Mouse (Mus musculus): ENCODE results near the gene Cfap54. TPM values are rescaled to one million over a fixed set of nuclear protein-coding genes. Genes with fewer than 3 reads are reported as not detected.

The Cfap54 gene
- polyA plus RNA-seq, 1 experiment: 3.8 TPM

DNA sequence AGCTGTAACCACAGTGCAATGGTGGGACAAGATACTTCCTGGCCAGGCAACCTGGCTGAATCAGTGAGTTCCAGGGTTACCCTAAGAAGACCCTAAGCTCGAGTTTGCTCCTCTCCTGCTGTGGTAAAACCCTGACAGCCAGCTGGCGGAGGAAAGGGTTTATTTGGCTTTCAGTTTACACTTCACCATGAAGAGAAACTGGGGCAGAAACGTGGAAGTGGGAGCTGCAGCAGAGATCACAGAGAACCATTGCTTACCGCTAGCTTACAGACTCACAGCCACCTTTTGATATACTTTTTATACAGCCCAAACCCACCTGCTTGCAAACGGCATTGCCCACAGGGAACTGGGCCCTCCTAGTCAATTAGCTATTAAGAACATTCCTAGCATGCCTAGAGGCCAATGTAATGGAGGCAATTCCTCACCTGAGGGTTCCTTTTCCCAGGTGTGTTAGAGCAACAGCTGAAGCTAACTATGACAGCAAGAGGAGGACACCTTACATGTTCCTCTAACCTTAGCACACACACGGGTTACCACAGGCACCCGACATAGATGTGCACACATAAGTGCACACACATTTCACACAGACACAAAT, 16.9 kb upstream of the Cfap54 start:
- no peak for DNase-seq (ENCODE audit: extremely low spot score in 1 of 2, low spot score in 1 of 2)

GRCm38 (mm10) chr10:93097439-93097838, 16.0 kb upstream of the Cfap54 start:
- no peak for DNase-seq (ENCODE audit: extremely low spot score in 1 of 2, low spot score in 1 of 2)

DNA sequence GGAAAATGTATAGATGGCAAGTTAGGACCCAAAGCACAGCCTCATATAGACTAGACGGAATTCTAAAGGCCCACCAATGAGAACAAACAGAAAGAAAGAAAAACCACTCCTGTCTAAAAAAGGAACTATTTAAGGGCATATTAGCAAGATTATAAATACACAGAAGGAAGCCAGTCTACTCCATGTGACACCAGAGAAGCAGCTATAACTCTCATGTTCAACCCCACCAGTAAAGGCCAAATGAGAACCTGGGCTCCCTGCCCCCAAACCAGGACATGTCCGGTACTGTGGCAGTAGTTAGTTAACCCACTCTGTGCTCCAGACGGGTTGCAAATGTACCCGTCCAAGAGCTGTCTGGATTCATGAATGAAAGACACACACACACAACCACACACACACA, 14.4 kb upstream of the Cfap54 start:
- no peak for DNase-seq (ENCODE audit: extremely low spot score in 1 of 2, low spot score in 1 of 2)

DNA sequence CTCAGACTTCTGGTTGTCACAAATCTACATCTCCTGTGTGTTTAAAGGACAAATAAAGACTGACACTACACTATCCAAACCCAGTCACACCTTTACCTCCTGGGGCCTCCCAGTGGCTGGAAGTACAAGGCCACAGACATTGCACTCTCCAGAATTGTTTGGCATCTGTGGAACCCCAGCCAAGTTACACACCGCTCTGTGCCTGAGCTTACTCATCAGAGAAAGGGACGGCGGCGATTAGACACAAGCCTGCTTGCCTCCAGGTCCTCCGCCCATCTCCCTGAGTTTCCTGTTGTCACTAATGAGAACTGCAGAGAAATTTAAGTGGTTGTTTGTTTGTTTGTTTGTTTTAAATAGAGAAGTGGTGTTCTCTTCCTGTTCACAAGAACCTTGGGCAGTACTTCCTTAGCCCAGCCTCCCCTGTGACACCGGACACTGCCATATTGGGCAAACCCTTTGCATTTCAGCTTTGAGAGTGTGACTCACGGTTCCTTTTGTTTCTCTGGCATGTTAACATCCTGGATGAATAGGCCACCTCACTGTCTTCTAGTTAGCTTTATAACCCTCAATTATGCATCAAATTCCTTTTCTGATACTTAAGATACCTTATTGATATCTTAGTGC, 13.7 kb upstream of the Cfap54 start:
- no peak for DNase-seq (ENCODE audit: extremely low spot score in 1 of 2, low spot score in 1 of 2)

GRCm38 (mm10) chr10:93091928-93092327, 10.5 kb upstream of the Cfap54 start:
- no peak for DNase-seq (ENCODE audit: extremely low spot score in 1 of 2, low spot score in 1 of 2)

DNA sequence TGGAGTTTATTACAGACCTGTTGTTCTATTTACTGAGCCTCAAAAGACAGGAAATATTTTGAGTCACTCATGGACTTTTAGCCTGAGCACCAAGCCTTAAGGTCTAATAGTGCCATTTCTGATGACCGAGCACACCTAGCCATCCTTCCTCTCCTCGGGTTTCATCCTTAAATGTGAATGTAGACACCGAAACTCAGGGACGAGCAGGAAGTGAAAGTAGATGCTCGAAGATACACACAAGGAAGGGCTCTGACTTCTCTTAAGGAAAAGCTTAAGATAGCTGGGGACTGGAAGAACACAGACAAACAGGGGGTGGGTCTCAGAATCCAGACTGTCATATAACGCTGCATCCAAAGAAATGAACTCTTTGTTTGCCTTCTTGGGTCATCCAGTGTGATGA, 8.8 kb upstream of the Cfap54 start:
- DNase-seq (ENCODE audit: extremely low spot score in 1 of 2, low spot score in 1 of 2): no peak

- DNase-seq (ENCODE audit: extremely low spot score in 1 of 2, low spot score in 1 of 2): no peak
These were observed 7.1 kb upstream of the Cfap54 start for GRCm38 (mm10) chr10:93088396-93089048.

- no peak for DNase-seq (ENCODE audit: extremely low spot score in 1 of 2, low spot score in 1 of 2)
These were observed 6.1 kb upstream of the Cfap54 start for GRCm38 (mm10) chr10:93087504-93087903.

GRCm38 (mm10) chr10:93083963-93084340, 2.5 kb upstream of the Cfap54 start:
- no peak for DNase-seq (ENCODE audit: extremely low spot score in 1 of 2, low spot score in 1 of 2)

GRCm38 (mm10) chr10:93083198-93083962, 2.0 kb upstream of the Cfap54 start:
- DNase-seq (ENCODE audit: extremely low spot score in 1 of 2, low spot score in 1 of 2): peak in 1 of 2 experiments; percentile 56

GRCm38 (mm10) chr10:93079486-93079885, 1.9 kb downstream of the Cfap54 start:
- no peak for DNase-seq (ENCODE audit: extremely low spot score in 1 of 2, low spot score in 1 of 2)

GRCm38 (mm10) chr10:93077935-93078479, 3.4 kb downstream of the Cfap54 start:
- DNase-seq (ENCODE audit: extremely low spot score in 1 of 2, low spot score in 1 of 2): no peak

DNA sequence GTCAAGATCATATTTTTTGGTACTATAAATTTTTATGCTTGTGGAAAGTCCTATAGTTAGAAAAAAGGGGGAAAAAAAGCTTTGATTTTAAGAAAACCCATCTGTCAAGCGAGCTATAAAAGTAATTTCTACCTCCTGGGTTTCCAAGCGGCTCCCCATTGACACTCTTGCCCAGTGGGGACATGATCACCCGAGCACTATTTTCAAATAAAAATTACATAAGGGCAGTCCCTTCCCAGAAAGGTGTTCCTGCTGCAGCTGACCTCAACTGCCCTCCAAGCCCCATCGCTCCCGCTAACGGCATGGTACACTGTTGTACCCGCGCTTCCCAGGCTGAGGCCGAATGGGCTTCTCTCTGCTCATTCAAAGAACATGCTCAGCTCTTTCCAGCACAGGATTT, 5.0 kb downstream of the Cfap54 start:
- DNase-seq (ENCODE audit: extremely low spot score in 1 of 2, low spot score in 1 of 2): no peak

GRCm38 (mm10) chr10:93075856-93076255, 5.6 kb downstream of the Cfap54 start:
- no peak for DNase-seq (ENCODE audit: extremely low spot score in 1 of 2, low spot score in 1 of 2)

GRCm38 (mm10) chr10:93072769-93073168, 8.6 kb downstream of the Cfap54 start:
- no peak for DNase-seq (ENCODE audit: extremely low spot score in 1 of 2, low spot score in 1 of 2)

DNA sequence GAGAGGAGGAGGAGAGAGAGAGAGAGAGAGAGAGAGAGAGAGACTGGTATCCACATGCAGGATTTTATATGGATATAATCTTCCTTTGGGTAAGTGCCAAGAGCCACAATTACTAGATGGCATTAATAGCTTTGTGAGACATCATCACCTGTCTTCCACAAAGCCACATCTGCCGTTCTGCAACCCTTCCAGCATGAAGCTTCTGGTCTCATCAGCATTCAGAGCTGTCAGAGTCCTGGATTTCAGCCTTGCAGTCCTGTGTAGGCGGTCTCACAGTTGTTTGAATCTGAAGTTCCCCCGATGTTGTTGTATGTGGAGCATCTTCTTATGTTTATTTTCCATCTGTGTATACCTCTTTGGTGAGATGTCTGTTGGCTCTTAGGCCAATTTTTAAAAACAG, 9.7 kb downstream of the Cfap54 start:
- peak; percentile 69 to 71 for DNase-seq (ENCODE audit: extremely low spot score in 1 of 2, low spot score in 1 of 2)

DNA sequence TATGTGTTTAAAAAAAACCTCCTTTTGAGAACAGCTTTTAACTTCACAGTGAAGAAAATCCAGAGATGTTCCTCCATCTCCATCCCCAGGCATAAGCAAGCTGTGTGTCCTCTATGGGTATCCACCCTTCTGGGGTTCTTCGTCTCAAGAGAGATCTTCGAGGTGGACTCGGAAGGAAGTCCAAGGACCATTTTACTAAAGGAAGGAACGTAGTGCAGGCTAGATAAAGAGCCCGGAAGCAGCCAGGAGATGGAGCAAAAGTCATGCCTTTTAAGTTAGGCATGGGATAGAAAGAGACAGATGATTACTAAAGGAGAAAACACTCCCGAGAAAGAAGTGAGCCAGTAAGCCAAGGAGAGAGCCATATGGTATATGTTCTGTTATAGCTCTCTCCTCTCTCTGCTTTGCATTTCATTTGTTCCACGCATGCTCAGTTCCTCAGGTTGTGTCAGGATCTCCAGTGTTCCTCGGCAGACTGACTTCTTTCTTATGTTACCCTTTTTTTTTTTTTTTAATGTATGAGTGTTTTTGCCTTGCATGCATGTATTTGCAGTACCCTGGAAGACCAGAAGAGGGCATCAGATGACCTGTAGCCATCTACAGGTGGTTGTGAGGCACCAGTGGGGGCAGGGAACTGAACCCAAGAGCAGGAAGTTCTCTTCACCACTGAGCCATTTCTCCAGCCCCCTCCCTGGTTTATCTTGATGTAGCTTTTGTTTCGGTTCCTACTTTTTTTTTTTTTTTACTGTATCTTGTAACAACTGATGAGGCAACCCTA, 11.1 kb downstream of the Cfap54 start:
- DNase-seq (ENCODE audit: extremely low spot score in 1 of 2, low spot score in 1 of 2): peak in 1 of 2 experiments; percentile 83

- no peak for DNase-seq (ENCODE audit: extremely low spot score in 1 of 2, low spot score in 1 of 2)
These were observed 11.7 kb downstream of the Cfap54 start for GRCm38 (mm10) chr10:93069721-93070120.

- no peak for DNase-seq (ENCODE audit: extremely low spot score in 1 of 2, low spot score in 1 of 2)
These were observed 12.3 kb downstream of the Cfap54 start for GRCm38 (mm10) chr10:93069041-93069679.

DNA sequence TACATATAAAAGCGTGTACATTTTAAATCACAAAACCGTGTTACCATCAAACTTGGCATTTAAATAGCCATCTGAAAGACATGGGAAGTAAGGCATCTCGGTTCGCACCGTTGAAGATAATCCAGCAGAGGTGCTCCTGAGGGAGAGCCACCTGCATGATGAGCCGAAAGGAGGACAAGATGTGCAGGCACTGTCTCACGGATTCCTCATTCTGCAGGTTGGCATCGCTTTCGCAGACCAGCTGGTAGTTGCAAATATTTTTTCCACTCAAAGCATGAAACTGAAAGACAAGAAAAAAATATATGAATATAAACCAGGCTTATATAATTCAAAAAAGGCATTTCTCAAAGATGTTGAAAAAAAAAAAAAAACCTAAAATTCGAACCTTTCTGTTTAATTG, 16.4 kb downstream of the Cfap54 start:
- DNase-seq (ENCODE audit: extremely low spot score in 1 of 2, low spot score in 1 of 2): peak in 1 of 2 experiments; percentile 57

All from frontal cortex, adult 2 months (tissue).